Comparison of ENCODE assay signal across 8 mouse cellular contexts in genomic region chr3:88615902-88616391, GRCm38 (mm10). TPM values are rescaled to one million over a fixed set of nuclear protein-coding genes. Genes with fewer than 3 reads are reported as not detected.
A peak's percentile ranks its signal among the peaks of the same experiment; 100 is the strongest.
DNase-seq lines count a peak whose midpoint lies in the region; ATAC-seq lines count a peak whose summit lies in the region.

No protein-coding gene starts in this region.

- H3K4me1 ChIP-seq in embryonic facial prominence, embryonic 10.5 days, result peaks cover 52% of the 10 kb centered on the region
- peaks cover 65% of the 10 kb centered on the region for H3K4me1 ChIP-seq in heart, embryonic 13.5 days
- peaks cover 37% of the 10 kb centered on the region for H3K4me1 ChIP-seq in limb, embryonic 15.5 days

- H3K4me2 ChIP-seq in heart, embryonic 13.5 days, result peak overlapping the region; percentile 47
- H3K4me2 ChIP-seq in limb, embryonic 15.5 days, result 0 out of 2 replicates have a peak overlapping the region, but pooled peaks have one; percentile 26

- H3K4me3 ChIP-seq in embryonic facial prominence, embryonic 10.5 days, result peak overlapping the region; percentile 33
- peak overlapping the region; percentile 27 for H3K4me3 ChIP-seq in heart, embryonic 13.5 days
- H3K4me3 ChIP-seq in limb, embryonic 15.5 days, result peak overlapping the region; percentile 16; the same call in 1 of the 2 replicates

- no peak for ATAC-seq in heart, embryonic 13.5 days (ENCODE audit: extremely low read depth, insufficient number of reproducible peaks, low FRiP score, low TSS enrichment)
- peak; percentile 36; the same call in 1 of the 2 replicates for ATAC-seq in limb, embryonic 15.5 days (ENCODE audit: insufficient number of reproducible peaks, low FRiP score, low TSS enrichment, low read depth)
- no peak for ATAC-seq in megakaryocyte progenitor cell, adult 5-6 weeks (replicated peaks; ENCODE audit: poor library complexity)

- peaks cover 32% of the 10 kb centered on the region for H3K27me3 ChIP-seq in embryonic facial prominence, embryonic 10.5 days (replicated peaks; ENCODE audit: low read depth, poor library complexity, severe bottlenecking)
- no peaks in the 10 kb centered on the region for H3K27me3 ChIP-seq in heart, embryonic 13.5 days (replicated peaks)
- H3K27me3 ChIP-seq in limb, embryonic 15.5 days, result no peaks in the 10 kb centered on the region

- H3K36me3 ChIP-seq in embryonic facial prominence, embryonic 10.5 days (replicated peaks), result no peaks in the 10 kb centered on the region
- no peaks in the 10 kb centered on the region for H3K36me3 ChIP-seq in heart, embryonic 13.5 days
- no peaks in the 10 kb centered on the region for H3K36me3 ChIP-seq in limb, embryonic 15.5 days

- peak overlapping the region; percentile 69 for H3K27ac ChIP-seq in embryonic facial prominence, embryonic 10.5 days (replicated peaks)
- peak overlapping the region; percentile 74 for H3K27ac ChIP-seq in heart, embryonic 13.5 days (replicated peaks)
- H3K27ac ChIP-seq in limb, embryonic 15.5 days, result peak overlapping the region; percentile 80

- peak; percentile 30 for DNase-seq in right cerebral cortex, postnatal 4 days
- no peak for DNase-seq in right cerebral cortex, postnatal 25 days
- DNase-seq in embryonic facial prominence, embryonic 10.5 days (ENCODE audit: low spot score), result no peak
- DNase-seq in thymus, postnatal 14 days, result no peak
- DNase-seq in adrenal gland, postnatal 10 days, result no peak

- no peaks in the 10 kb centered on the region for H3K9me3 ChIP-seq in embryonic facial prominence, embryonic 10.5 days
- H3K9me3 ChIP-seq in heart, embryonic 13.5 days, result no peaks in the 10 kb centered on the region
- H3K9me3 ChIP-seq in limb, embryonic 15.5 days, result no peaks in the 10 kb centered on the region

- 46% methylated on average over 9 of the region's 9 CpGs for WGBS in embryonic facial prominence, embryonic 10.5 days
- WGBS in heart, embryonic 13.5 days, result 46% methylated on average over 9 of the region's 9 CpGs
- WGBS in limb, embryonic 15.5 days, result 48% methylated on average over 9 of the region's 9 CpGs

- H3K9ac ChIP-seq in heart, embryonic 13.5 days, result peak overlapping the region; percentile 45
- H3K9ac ChIP-seq in limb, embryonic 15.5 days, result no peak overlapping the region

RNA-seq across cellular contexts. Expression of gene Arhgef2, which starts 10.2 kb away (rescaled TPM):
- 110 and 116 TPM in 2 replicates for polyA plus RNA-seq in embryonic facial prominence, embryonic 10.5 days (2016; fragmentation: Nextera tagmentation; extraction: Ambion mirVana)
- 73.1 and 73.4 TPM in 2 replicates for polyA plus RNA-seq in heart, embryonic 13.5 days (2015; fragmentation: Nextera tagmentation; extraction: Ambion mirVana)
- polyA plus RNA-seq in limb, embryonic 15.5 days (2015; fragmentation: Nextera tagmentation; extraction: Ambion mirVana), result 84.9 and 97.3 TPM in 2 replicates
- total RNA-seq in adrenal gland, postnatal 10 days (2021), result 10 to 100 TPM; 51.4 to 71.5 TPM
- 94.1 and 112 TPM in 2 replicates for total RNA-seq in megakaryocyte progenitor cell, adult 5-6 weeks (2015)
- total RNA-seq in megakaryocyte progenitor cell, adult 5-6 weeks (2017), result 55.7 and 88.3 TPM in 2 replicates

RNA-seq across cellular contexts. Expression of gene Rxfp4, which starts 37.0 kb away (rescaled TPM):
- polyA plus RNA-seq in embryonic facial prominence, embryonic 10.5 days (2016; fragmentation: Nextera tagmentation; extraction: Ambion mirVana), result not detected in 2 replicates
- not detected in 2 replicates for polyA plus RNA-seq in heart, embryonic 13.5 days (2015; fragmentation: Nextera tagmentation; extraction: Ambion mirVana)
- 0.19 TPM in 1 of 2 replicates, not detected in the other for polyA plus RNA-seq in limb, embryonic 15.5 days (2015; fragmentation: Nextera tagmentation; extraction: Ambion mirVana)
- not detected for total RNA-seq in adrenal gland, postnatal 10 days (2021)
- total RNA-seq in megakaryocyte progenitor cell, adult 5-6 weeks (2015), result not detected in 2 replicates
- not detected in 2 replicates for total RNA-seq in megakaryocyte progenitor cell, adult 5-6 weeks (2017)

RNA-seq across cellular contexts. Expression of gene Ssr2, which starts 40.3 kb away (rescaled TPM):
- 229 and 231 TPM in 2 replicates for polyA plus RNA-seq in embryonic facial prominence, embryonic 10.5 days (2016; fragmentation: Nextera tagmentation; extraction: Ambion mirVana)
- polyA plus RNA-seq in heart, embryonic 13.5 days (2015; fragmentation: Nextera tagmentation; extraction: Ambion mirVana), result 173 and 202 TPM in 2 replicates
- 347 and 365 TPM in 2 replicates for polyA plus RNA-seq in limb, embryonic 15.5 days (2015; fragmentation: Nextera tagmentation; extraction: Ambion mirVana)
- total RNA-seq in adrenal gland, postnatal 10 days (2021), result 100 to 1,000 TPM; 221 to 247 TPM
- 438 and 488 TPM in 2 replicates for total RNA-seq in megakaryocyte progenitor cell, adult 5-6 weeks (2015)
- total RNA-seq in megakaryocyte progenitor cell, adult 5-6 weeks (2017), result 213 and 253 TPM in 2 replicates
